Mouse (Mus musculus) lung, embryonic 16.5 days (tissue): Measurements from ENCODE around the gene Ttc41. TPM values are rescaled to one million over a fixed set of nuclear protein-coding genes. Genes with fewer than 3 reads are reported as not detected.
"Not testable (repeated sequence)": the region's sequence is repeated elsewhere in the genome, so short reads cannot be mapped to it uniquely, and the experiment has no call there.

Experiments used
- ATAC-seq: fragments of 200-750 bp; cut with Nextera tagmentation; 2 replicates; pipeline ENCODE4 v1.8.0; 2017; ENCODE audit warnings: low read depth, mild to moderate bottlenecking, moderate library complexity
- H3K27ac ChIP-seq: fragments of 300-500 bp; sonication (generic); 2 replicates; pipeline ENCODE4 v1.5.1; 2014; ENCODE audit warnings: mild to moderate bottlenecking, control low read depth, low read length
- H3K27me3 ChIP-seq: fragments of 300-500 bp; sonication (generic); 2 replicates; pipeline ENCODE4 v1.6.1; 2014; ENCODE audit warnings: low read depth, low read length, mixed read lengths; ENCODE audit not compliant: control insufficient read depth, insufficient read depth
- H3K36me3 ChIP-seq: fragments of 300-500 bp; sonication (generic); 2 replicates; pipeline ENCODE4 v1.6.1; 2014; ENCODE audit warnings: low read length; ENCODE audit not compliant: control insufficient read depth, insufficient read depth
- H3K4me1 ChIP-seq: fragments of 300-500 bp; sonication (generic); replicated peaks from 2 replicates; pipeline ENCODE4 v1.6.1; 2014; ENCODE audit warnings: low read length, mixed read lengths; ENCODE audit not compliant: control insufficient read depth, insufficient read depth
- H3K4me2 ChIP-seq: fragments of 300-500 bp; sonication (generic); 2 replicates; pipeline ENCODE4 v1.6.1; 2014; ENCODE audit warnings: low read depth, low read length, control low read depth
- H3K4me3 ChIP-seq: fragments of 300-500 bp; sonication (generic); 2 replicates; pipeline ENCODE4 v1.5.1; 2014; ENCODE audit warnings: mild to moderate bottlenecking, low read length, control low read depth
- H3K9ac ChIP-seq: fragments of 300-500 bp; sonication (generic); 2 replicates; pipeline ENCODE4 v1.6.1; 2014; ENCODE audit warnings: low read length, control low read depth
- H3K9me3 ChIP-seq: fragments of 300-500 bp; sonication (generic); 2 replicates; pipeline ENCODE4 v1.6.1; 2016; ENCODE audit warnings: low read length; ENCODE audit not compliant: control insufficient read depth
- WGBS: fragments of 180-500 bp; shearing (Covaris S2); extraction: QIAGEN DNeasy Blood & Tissue Kit; methylation state at CpG from one replicate; pipeline ENCODE4 v1.1.7; 2014; 5-methylcytosine and 5-hydroxymethylcytosine counted together
- polyA plus RNA-seq: library from polyadenylated mRNA; unstranded; fragments of >200 nt; fragmentation: Nextera tagmentation; extraction: Ambion mirVana; gene quantifications from 2 replicates; pipeline ENCODE4 v1.2.1, GENCODE M21; 2015

The Ttc41 gene
- polyA plus RNA-seq, result 1.3 and 1.5 TPM in 2 replicates

DNA sequence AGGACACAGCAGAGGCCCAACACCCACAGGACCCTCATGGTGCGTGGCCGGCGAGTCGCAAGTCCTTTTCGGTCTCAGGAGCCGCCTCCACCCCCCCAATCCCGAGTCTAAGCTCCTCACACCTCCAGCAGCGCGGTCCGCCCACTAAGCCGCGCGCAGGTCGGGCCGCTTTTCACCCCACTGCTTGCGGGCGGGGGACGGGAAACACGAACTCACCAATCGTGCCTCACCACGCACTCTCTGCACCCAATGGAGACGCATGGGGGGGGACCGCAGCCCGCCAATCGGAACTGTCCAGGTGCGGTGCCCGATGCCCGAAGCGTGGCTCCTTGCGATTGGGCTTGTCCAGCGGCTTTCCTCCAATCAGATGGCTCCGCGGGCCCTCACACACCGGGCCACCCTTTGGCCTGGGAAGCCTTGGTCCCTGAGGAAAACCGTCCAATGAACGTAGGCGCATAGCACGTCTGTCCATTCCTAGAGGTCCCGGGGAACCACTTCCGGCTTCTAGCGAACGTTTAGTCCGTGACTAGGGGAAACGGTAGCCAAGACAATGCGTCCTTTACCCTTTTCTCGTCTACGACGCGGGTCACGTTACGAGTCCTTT is at the start of gene Ttc41, which contains the start of gene Hsp90b1:
TSS of gene Ttc41 (plus strand) at position 494 of the 604 bp plus-strand sequence.
TSS of gene Hsp90b1 (minus strand) at position 192 of the 604 bp plus-strand sequence.
- H3K36me3 ChIP-seq, result peaks cover 24% of the 10 kb centered on the region
- no peaks in the 10 kb centered on the region for H3K9me3 ChIP-seq
- ATAC-seq, result peak; percentile 97
- peaks cover 35% of the 10 kb centered on the region for H3K4me1 ChIP-seq
- H3K4me2 ChIP-seq, result peak within 1 kb of the TSS; percentile 95
- H3K4me3 ChIP-seq, result peak within 1 kb of the TSS; percentile 95
- no peaks in the 10 kb centered on the region for H3K27me3 ChIP-seq
- H3K27ac ChIP-seq, result peak within 1 kb of the TSS; percentile 99
- H3K9ac ChIP-seq, result peak within 1 kb of the TSS; percentile 98
- WGBS, result under 1% methylated on average over 45 of the region's 51 CpGs

DNA sequence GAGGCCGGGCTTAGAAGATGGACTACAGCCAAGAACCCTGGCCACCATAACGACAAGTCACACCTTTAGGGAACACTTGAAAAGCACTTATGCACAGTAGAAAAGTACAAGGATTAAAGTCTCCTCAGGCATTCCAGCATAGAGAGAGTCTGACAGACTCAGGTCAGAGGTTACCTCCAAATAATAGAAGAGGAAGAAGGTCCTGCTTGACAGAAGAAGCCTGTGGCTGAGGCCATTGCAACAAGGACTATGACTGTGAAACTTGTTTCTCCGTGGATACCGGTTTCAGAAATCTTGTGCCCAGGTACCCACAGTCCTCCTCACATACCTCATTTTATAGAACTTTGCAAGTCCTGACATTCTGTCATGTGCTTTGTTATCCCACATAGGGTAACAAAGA is 35.1 kb upstream of the Ttc41 start:
- not testable (repeated sequence) for H3K9me3 ChIP-seq, H3K4me3 ChIP-seq, H3K4me1 ChIP-seq, H3K9ac ChIP-seq, H3K36me3 ChIP-seq, H3K27me3 ChIP-seq, H3K27ac ChIP-seq, H3K4me2 ChIP-seq
- ATAC-seq, result peak; percentile 34; the same call in 1 of the 2 replicates
- 62% methylated on average over 4 of the region's 4 CpGs for WGBS

DNA sequence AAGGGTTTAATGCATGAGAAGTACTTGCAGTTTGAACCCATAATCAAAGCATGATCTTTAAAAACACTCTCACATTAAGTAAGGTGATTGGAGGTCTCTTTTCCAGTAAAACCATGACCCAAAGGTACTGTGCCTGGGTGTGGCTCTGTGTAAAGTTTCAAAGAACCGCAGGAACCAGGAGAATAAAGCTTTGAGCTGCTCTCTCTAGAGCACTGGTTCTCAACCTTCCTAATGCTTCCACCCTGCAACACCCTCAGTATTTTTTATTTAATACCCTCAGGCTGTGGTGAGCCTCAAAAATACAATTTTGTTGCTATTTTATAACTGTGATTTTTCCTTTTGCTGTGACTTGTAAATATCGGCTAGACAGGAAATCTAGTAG is 20.8 kb upstream of the Ttc41 start:
- not testable (repeated sequence) for H3K9ac ChIP-seq, H3K4me1 ChIP-seq, H3K9me3 ChIP-seq, H3K27me3 ChIP-seq, H3K36me3 ChIP-seq, H3K27ac ChIP-seq
- 43% methylated on average over 2 of the region's 2 CpGs for WGBS
- peak overlapping the region; percentile 62 for H3K4me3 ChIP-seq
- peak; percentile 15; the same call in 1 of the 2 replicates for ATAC-seq
- peak overlapping the region; percentile 58 for H3K4me2 ChIP-seq

DNA sequence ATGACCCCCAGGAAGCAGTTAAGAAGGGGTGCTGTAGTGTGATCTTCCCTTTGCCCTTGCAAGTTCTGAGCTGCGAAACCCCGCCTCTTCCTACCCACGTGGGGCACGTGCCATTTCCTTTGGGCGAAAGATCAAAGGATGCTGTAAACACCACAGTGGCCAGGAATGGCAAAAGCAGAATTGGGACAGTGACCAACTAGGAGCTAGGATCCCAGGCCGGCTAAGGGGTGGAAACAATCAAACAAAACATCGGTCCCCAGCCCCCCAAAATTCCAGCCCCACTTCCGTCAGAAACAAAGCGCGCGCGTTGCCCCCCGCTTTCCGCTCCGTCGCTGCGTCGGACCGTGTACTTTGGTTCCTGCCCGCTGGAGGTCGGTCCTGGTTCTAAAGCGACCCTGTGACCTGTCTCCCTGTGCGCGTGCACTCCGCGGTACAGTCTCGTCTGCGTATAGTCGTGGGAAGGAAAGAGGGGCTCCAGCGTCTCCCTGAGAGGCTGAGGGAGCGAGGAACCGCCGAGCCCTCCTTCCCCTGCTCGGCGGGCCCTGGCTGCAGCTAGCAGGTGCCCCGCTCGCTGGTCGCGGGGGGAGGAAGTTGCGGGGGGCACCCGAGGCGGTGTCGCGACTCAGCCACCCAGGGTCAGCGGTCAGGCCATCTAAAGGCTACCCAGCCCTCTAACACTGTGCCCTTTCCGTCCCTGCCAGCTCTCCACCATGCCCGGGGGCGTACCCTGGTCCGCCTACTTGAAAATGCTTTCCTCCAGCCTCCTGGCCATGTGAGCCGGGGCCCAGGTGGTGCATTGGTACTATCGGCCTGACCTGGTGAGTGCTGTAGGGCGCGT is 20.2 kb upstream of the Ttc41 start:
- H3K4me2 ChIP-seq, result peak overlapping the region; percentile 58
- peak; percentile 90 for ATAC-seq
- WGBS, result under 1% methylated on average over 49 of the region's 53 CpGs
- H3K4me1 ChIP-seq, H3K9me3 ChIP-seq, H3K27me3 ChIP-seq, H3K36me3 ChIP-seq: not testable (repeated sequence)
- peak overlapping the region; percentile 89 for H3K9ac ChIP-seq
- H3K27ac ChIP-seq, result peak overlapping the region; percentile 77
- H3K4me3 ChIP-seq, result peak overlapping the region; percentile 62

DNA sequence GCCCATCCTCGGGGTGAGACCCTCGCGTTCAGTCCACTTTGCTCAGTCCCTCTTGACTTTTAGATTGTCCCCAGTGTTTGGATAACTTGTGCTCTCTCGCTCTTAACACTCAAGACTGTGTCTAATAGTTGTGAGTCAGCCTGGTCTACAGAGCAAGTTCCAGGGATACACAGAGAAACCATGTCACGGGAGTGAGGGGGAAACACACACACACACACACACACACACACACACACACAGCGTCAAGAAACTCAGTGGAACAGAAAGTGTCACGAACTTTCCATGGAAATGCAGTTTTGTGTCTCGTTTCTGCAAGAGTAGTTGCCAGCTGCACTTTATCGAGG is 19.6 kb upstream of the Ttc41 start:
- H3K4me1 ChIP-seq, H3K27me3 ChIP-seq, ATAC-seq, H3K27ac ChIP-seq, H3K36me3 ChIP-seq, H3K9me3 ChIP-seq: not testable (repeated sequence)
- 16% methylated on average over 9 of the region's 9 CpGs for WGBS
- Histone ChIP-seq H3K9ac (peak overlapping the region; percentile 89), H3K4me2 (peak overlapping the region; percentile 58), H3K4me3 (peak overlapping the region; percentile 62)

DNA sequence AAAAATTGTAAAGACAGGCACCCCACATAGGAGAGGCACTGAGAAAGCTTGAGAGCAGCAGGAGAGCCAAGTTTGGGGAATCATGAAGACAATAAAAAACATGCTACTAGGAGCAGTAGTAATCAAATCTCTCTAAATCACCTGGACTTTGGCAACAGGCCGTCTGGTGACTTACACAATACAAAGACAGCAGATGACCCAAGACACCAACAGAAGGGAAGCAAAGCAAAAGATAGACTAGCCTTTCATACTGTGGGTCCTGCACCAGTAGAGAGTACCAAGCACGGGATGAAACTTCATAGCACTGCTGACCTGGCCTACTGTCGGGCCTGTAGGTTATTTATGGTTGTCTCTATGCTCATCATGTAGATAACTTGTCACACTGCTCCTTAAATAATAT is 5.4 kb upstream of the Ttc41 start:
- no peak for ATAC-seq
- peak overlapping the region; percentile 28; the same call in 1 of the 2 replicates for H3K9ac ChIP-seq
- H3K27ac ChIP-seq, result no peak overlapping the region
- peak overlapping the region; percentile 9; the same call in 1 of the 2 replicates for H3K4me2 ChIP-seq
- 52% methylated on average over 3 of the region's 3 CpGs for WGBS
- H3K4me3 ChIP-seq, result peak overlapping the region; percentile 12; the same call in 1 of the 2 replicates
- no peaks in the 10 kb centered on the region for H3K9me3 ChIP-seq
- no peaks in the 10 kb centered on the region for H3K27me3 ChIP-seq
- H3K4me1 ChIP-seq, result peaks cover 42% of the 10 kb centered on the region
- H3K36me3 ChIP-seq, result peaks cover 55% of the 10 kb centered on the region

DNA sequence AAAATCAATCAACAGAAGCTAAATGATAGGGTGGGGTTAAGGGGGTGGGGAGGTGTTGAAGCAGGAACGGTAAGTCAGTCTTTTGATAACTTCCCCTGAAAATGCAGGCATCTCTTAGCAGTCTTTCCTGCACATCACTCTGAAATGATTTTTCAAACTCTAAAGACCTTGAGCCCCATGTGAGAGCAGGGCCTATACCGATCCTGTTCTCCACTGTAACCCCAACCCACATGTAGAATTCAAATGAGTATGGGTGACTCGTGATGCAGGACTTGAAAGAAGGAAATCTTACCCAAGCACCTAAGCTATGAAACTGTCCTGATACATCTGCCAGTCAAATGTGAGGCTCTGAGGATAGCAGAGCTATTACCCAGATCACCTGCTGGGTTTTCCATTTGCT is 4.6 kb upstream of the Ttc41 start:
- ATAC-seq, result no peak
- Histone ChIP-seq H3K27ac (no peak overlapping the region), H3K9ac (no peak overlapping the region), H3K4me2 (peak overlapping the region; percentile 9), H3K36me3 (peaks cover 50% of the 10 kb centered on the region), H3K9me3 (no peaks in the 10 kb centered on the region), H3K4me1 (peaks cover 42% of the 10 kb centered on the region), H3K4me3 (no peak overlapping the region; the same call in 1 of the 2 replicates), H3K27me3 (no peaks in the 10 kb centered on the region)
- 51% methylated on average over 3 of the region's 3 CpGs for WGBS

DNA sequence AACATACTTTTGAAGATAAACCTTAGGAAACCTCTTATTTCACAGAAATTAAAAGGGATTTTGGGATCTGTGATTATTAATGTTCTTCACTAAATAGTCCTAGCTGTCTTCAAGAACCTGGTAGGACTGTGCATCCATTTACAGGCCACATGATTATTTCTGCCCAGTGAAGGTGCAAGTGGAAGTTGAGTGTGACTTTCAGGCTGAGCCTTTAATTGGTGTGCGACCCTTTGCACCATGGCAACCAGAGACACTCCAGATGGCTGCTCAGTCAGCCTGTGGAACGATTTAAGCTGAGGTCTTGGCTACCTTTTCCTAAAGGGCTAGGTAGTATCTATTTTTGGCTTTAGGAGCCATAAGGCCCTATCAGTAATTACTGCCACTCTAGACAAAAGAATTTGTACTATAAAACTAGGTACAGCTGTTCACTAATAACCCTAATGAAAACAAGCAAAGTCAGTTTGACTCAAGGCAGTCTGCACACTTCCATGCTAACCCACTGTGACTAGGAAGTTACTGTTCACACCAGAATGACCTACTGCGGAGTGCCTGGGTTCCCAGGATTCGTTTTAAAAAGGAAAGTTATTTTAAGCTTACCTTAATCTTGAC is 3.2 kb upstream of the Ttc41 start:
- Histone ChIP-seq H3K36me3 (peaks cover 49% of the 10 kb centered on the region), H3K4me3 (no peak overlapping the region), H3K27ac (no peak overlapping the region), H3K9ac (no peak overlapping the region; the same call in 1 of the 2 replicates), H3K4me1 (peaks cover 47% of the 10 kb centered on the region), H3K9me3 (no peaks in the 10 kb centered on the region), H3K27me3 (no peaks in the 10 kb centered on the region), H3K4me2 (no peak overlapping the region)
- 51% methylated on average over 4 of the region's 4 CpGs for WGBS
- ATAC-seq, result no peak

DNA sequence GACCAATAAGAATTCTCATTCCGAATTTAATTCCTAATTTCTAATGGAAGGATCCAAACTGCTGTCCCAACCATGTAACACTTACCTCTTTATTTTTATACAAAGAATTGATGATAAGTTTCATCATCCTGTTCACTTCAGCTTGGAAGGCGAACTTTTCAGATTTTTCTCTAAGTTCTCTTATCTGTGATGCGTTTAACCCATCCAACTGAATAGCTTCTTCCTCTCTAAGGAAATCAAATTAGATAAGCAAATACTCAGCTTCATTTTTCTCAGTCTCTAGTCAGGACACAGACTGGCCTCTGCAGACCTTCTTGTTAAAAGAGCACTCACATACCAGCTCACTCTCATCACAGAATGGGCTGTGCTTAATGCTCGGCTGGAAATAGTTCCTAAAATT is 2.2 kb upstream of the Ttc41 start:
- no peaks in the 10 kb centered on the region for H3K27me3 ChIP-seq
- H3K9me3 ChIP-seq, result no peaks in the 10 kb centered on the region
- peak overlapping the region; percentile 95 for H3K4me2 ChIP-seq
- H3K27ac ChIP-seq, result no peak overlapping the region
- WGBS, result 49% methylated on average over 4 of the region's 4 CpGs
- no peak for ATAC-seq
- H3K4me3 ChIP-seq, result peak overlapping the region; percentile 95
- peak overlapping the region; percentile 98 for H3K9ac ChIP-seq
- H3K36me3 ChIP-seq, result peaks cover 40% of the 10 kb centered on the region
- H3K4me1 ChIP-seq, result peaks cover 47% of the 10 kb centered on the region
